Mouse (Mus musculus) kidney, adult 2 months (tissue): ENCODE measurements around the gene Ptprs. TPM values are rescaled to one million over a fixed set of nuclear protein-coding genes. Genes with fewer than 3 reads are reported as not detected.

ENCODE experiments used
- DNase-seq: peaks from one replicate; pipeline ENCODE4 v3.0.0; 2021
- H3K27ac ChIP-seq: fragments of 200-500 bp; 2 replicates; pipeline ENCODE4 v1.5.1; 2012; ENCODE audit warnings: low read depth, low read length, control low read depth, inconsistent platforms; ENCODE audit not compliant: insufficient read depth
- H3K27me3 ChIP-seq: fragments of 200-500 bp; replicated peaks from 2 replicates; pipeline ENCODE4 v1.6.1; 2012; ENCODE audit warnings: mild to moderate bottlenecking, moderate library complexity, low read length, inconsistent platforms; ENCODE audit not compliant: control insufficient read depth, insufficient read depth
- H3K36me3 ChIP-seq: fragments of 200-500 bp; 2 replicates; pipeline ENCODE4 v1.6.1; 2012; ENCODE audit warnings: mild to moderate bottlenecking, moderate library complexity, low read length, inconsistent platforms; ENCODE audit not compliant: control insufficient read depth, insufficient read depth
- H3K4me1 ChIP-seq: fragments of 200-500 bp; 2 replicates; pipeline ENCODE4 v1.6.1; 2011; ENCODE audit warnings: low read length; ENCODE audit not compliant: control insufficient read depth, insufficient read depth
- H3K4me3 ChIP-seq: fragments of 200-500 bp; 2 replicates; pipeline ENCODE4 v1.5.1; 2011; ENCODE audit warnings: mild to moderate bottlenecking, low read depth, low read length, control low read depth; ENCODE audit not compliant: insufficient read depth
- CTCF ChIP-seq: fragments of 200-500 bp; conservative IDR thresholded peaks from 2 replicates; pipeline ENCODE4 v1.5.1; 2011; ENCODE audit warnings: low read depth, mild to moderate bottlenecking, control low read depth, low read length, moderate library complexity, mixed read lengths; ENCODE audit not compliant: insufficient read depth, insufficient read length
- POLR2A ChIP-seq: fragments of 200-500 bp; IDR thresholded peaks from one replicate; pipeline ENCODE4 v1.6.1; 2011; ENCODE audit warnings: low read depth, low read length, control low read depth
- WGBS: fragments of 180-500 bp; shearing (Covaris S2); methylation state at CpG from one replicate; pipeline ENCODE4 v1.1.7; 2018; 5-methylcytosine and 5-hydroxymethylcytosine counted together
- polyA plus RNA-seq: library from polyadenylated mRNA; depleted of rRNA; stranded (reverse); fragments of >200 nt; gene quantifications from 2 replicates; pipeline ENCODE4 v1.2.3, GENCODE M21; 2012

Gene Ptprs
- polyA plus RNA-seq, 1 experiment: 38.8 TPM

DNA sequence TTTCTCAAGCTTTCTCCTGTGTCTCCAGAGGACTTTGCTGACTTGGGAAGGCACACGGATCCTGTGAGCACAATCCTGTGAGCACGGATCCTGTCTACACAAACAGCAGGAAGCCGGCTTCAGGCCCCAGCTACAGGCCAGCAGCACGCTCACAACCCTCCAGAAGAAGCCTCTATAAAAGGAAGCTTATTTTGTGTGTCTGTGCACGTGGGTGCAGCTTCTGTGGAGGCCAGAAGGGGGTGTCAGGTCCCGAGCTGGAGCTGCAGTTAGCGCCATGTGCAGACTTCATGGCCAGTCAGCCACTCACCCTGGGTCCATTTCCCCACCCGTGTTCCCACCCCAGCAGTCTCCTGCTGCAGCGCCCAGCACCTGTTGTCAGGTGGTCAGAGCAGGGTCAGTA, 7.9 kb downstream of the Ptprs start:
- H3K4me3 ChIP-seq: no peak overlapping the region
- 99% methylated on average over 9 of the region's 9 CpGs for WGBS
- no peak for DNase-seq
- H3K4me1 ChIP-seq: no peaks in the 10 kb centered on the region
- no peaks in the 10 kb centered on the region for H3K36me3 ChIP-seq
- TF ChIP-seq CTCF: no peak
- no peak for TF ChIP-seq POLR2A
- no peak overlapping the region for H3K27ac ChIP-seq
- no peaks in the 10 kb centered on the region for H3K27me3 ChIP-seq

DNA sequence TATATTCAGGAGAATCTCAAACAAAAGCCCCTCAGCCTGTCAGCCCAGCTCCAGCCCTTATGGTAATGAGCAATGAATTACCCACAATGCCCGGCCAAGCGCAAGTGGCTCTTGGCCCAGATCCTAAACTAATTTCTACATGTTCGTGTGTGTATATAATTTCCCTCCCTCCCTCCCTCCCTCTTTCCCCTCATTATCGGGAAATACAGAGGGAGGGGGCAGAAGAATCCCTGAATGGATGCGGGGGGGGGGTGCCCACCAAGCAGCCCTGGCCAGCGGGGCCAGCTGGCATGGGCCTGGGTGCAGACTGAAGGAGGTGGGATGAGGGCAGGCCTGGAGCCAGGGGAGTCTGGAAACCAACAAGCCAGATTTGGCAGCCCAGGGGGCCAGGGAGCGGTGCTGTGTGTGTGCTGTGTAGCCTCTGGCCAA, 8.8 kb downstream of the Ptprs start:
- 39% methylated on average over 7 of the region's 7 CpGs for WGBS
- H3K4me1 ChIP-seq: no peaks in the 10 kb centered on the region
- DNase-seq: peak; percentile 68
- TF ChIP-seq POLR2A (no peak), CTCF (no peak)
- no peaks in the 10 kb centered on the region for H3K36me3 ChIP-seq
- H3K27me3 ChIP-seq: no peaks in the 10 kb centered on the region
- no peak overlapping the region for H3K4me3 ChIP-seq
- H3K27ac ChIP-seq: no peak overlapping the region

DNA sequence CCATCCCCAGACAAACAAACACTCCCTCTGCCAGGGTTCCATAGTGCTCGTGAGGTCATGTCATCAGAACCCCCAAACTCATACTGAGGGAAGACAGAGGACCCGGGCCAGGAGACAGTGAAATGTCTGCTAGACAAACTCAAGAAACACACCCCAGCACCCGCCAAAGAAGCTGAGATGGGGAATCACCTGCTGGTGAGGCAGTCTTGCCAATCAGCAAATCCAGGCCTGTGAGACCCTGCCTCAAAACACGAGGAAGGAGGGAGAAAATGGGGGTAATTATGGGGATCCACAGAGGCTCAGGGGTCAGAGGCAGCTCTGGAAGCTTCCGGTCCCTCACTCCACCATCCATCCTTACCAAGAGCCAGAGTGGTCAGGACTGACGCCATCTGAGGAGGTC, 9.5 kb downstream of the Ptprs start:
- no peak for DNase-seq
- TF ChIP-seq POLR2A: no peak
- TF ChIP-seq CTCF: no peak
- Histone ChIP-seq H3K4me3 (no peak overlapping the region), H3K27me3 (no peaks in the 10 kb centered on the region), H3K4me1 (no peaks in the 10 kb centered on the region), H3K27ac (no peak overlapping the region), H3K36me3 (no peaks in the 10 kb centered on the region)
- 64% methylated on average over 6 of the region's 6 CpGs for WGBS

DNA sequence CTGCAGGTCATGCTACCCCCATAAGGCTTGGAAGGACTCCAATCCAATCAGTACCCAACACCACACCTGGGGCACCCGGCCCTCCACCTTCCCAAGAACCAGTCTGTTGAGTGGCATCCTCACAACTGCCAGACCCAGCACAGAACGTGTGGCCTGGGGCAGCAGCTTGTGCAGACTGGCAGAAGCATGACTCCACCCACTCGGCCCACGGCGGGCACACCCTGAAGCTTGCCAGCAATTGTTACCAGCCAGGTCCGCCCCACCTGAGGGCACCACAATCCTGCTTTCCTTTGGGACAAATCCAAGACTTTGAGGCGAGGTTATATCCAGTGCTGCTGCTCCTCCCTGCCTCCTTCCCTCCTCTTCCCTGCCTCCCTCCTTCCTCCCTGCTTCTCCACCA, 11.5 kb downstream of the Ptprs start:
- peak; percentile 34 for DNase-seq
- TF ChIP-seq POLR2A (no peak), CTCF (no peak)
- Histone ChIP-seq H3K27ac (no peak overlapping the region), H3K36me3 (no peaks in the 10 kb centered on the region), H3K4me3 (no peak overlapping the region), H3K4me1 (no peaks in the 10 kb centered on the region), H3K27me3 (no peaks in the 10 kb centered on the region)
- WGBS: 66% methylated on average over 7 of the region's 7 CpGs

DNA sequence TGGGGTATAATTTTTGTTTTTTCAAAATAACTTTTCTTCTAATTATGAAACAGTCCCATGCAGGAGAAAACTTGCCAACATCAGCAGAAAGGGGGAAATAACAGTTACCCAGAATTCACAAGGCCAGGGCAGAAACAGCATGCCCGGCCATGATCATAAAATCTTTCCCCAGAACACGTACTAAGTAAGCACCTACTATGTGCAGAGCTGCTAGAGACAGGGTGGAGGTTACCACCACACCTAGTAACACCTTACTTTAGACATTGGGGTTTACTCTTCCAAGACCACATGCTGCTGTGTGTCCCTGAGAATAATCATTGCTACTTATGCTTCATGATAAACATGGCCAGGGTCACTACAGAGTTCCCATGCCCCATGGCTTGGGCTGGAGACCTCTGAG, 11.9 kb downstream of the Ptprs start:
- TF ChIP-seq CTCF: no peak
- no peak for TF ChIP-seq POLR2A
- Histone ChIP-seq H3K4me3 (no peak overlapping the region), H3K27ac (no peak overlapping the region), H3K27me3 (no peaks in the 10 kb centered on the region), H3K4me1 (no peaks in the 10 kb centered on the region), H3K36me3 (no peaks in the 10 kb centered on the region)
- DNase-seq: no peak
- WGBS: 70% methylated on average over 2 of the region's 2 CpGs

DNA sequence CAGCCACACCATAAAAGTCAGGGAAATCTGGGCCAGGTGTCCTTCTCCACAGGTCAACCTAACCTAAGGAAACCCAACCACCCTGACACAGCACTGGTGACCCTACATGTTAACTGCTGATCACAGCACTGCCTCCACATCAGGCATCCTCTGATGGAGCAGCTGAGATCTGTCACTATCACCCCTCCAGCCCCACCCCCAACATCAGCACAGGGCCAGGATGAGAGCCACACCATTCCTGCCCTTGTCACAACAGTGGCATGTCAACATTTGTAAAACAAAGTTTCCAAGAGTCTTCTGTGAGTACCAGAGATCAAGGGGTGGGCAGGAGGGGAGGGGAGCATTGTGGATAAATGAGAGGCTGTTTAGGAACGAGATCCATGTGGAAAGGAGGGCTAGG, 12.8 kb downstream of the Ptprs start:
- WGBS: 49% methylated on average over 1 of the region's 1 CpGs
- no peaks in the 10 kb centered on the region for H3K27me3 ChIP-seq
- no peaks in the 10 kb centered on the region for H3K4me1 ChIP-seq
- no peaks in the 10 kb centered on the region for H3K36me3 ChIP-seq
- TF ChIP-seq CTCF: no peak
- no peak for TF ChIP-seq POLR2A
- no peak overlapping the region for H3K27ac ChIP-seq
- no peak overlapping the region for H3K4me3 ChIP-seq
- no peak for DNase-seq

DNA sequence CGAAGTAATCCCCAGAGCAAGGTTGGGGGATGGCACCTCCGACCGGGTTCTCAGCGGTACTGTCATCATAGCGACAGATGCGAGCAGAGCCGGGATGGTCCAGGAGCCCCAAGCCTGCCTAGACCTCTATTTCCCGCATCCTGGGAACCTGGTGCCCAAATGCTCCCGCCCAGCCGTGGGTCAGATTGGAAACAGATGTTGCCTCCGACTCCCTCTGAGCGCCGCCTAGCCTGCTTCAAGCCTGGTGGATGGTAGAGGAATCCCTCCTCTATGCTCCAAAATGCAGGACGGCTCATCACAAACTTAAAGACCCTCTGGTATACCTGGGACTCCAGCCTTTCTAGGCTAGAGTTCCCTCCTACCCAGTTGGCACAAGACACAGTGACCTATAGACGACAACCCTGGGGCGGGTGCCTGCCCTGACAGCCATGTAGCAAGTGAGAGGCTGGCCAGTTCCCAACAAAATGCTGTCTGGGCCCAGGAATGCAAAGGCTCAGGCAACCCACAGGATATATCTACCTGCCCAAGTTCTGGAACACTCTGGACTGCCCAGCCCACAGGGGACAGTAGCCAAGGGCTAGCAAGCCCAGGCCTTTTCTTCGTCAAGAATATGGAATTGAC, 13.3 kb downstream of the Ptprs start:
- no peak for DNase-seq
- Histone ChIP-seq H3K4me1 (no peaks in the 10 kb centered on the region), H3K27me3 (no peaks in the 10 kb centered on the region), H3K27ac (no peak overlapping the region; the same call in 1 of the 2 replicates), H3K4me3 (peak overlapping the region; percentile 33), H3K36me3 (no peaks in the 10 kb centered on the region)
- WGBS: 14% methylated on average over 17 of the region's 17 CpGs
- TF ChIP-seq POLR2A (no peak), CTCF (no peak)
